Mouse (Mus musculus): ENCODE results near the gene Mcm5. TPM values are rescaled to one million over a fixed set of nuclear protein-coding genes. Genes with fewer than 3 reads are reported as not detected.

The Mcm5 gene
- 50.7 and 54.1 TPM in 2 replicates for polyA plus RNA-seq (2012; rRNA removed)

- under 1% methylated on average over 59 of the region's 59 CpGs for WGBS
- DNase-seq (ENCODE audit: low read depth, low spot score): peak; percentile 96
Measured at GRCm38 (mm10) chr8:75109236-75109967, at the start of gene Mcm5. Gene Mcm5, plus strand, starts transcription at chr8:75109569.

GRCm38 (mm10) chr8:75060022-75060421 lies 49.3 kb upstream of the Mcm5 start:
- whole genome bisulfite sequencing: 80% methylated on average over 6 of the region's 6 CpGs
- no peak for DNase-seq (ENCODE audit: low read depth, low spot score)

- WGBS: 80% methylated on average over 2 of the region's 2 CpGs
- no peak for DNase-seq (ENCODE audit: low read depth, low spot score)
Measured at GRCm38 (mm10) chr8:75060815-75061214, 48.6 kb upstream of the Mcm5 start.

- WGBS: 74% methylated on average over 3 of the region's 3 CpGs
Measured at GRCm38 (mm10) chr8:75063290-75063689, 46.1 kb upstream of the Mcm5 start.

GRCm38 (mm10) chr8:75064790-75065189 lies 44.6 kb upstream of the Mcm5 start:
- 86% methylated on average over 3 of the region's 3 CpGs for WGBS
- no peak for DNase-seq (ENCODE audit: low read depth, low spot score)

More at GRCm38 (mm10) chr8:75063290-75063689, 46.1 kb upstream of the Mcm5 start:
- no peak for DNase-seq (ENCODE audit: low read depth, low spot score)

GRCm38 (mm10) chr8:75067287-75067686 lies 42.1 kb upstream of the Mcm5 start:
- 74% methylated on average over 6 of the region's 6 CpGs for WGBS
- no peak for DNase-seq (ENCODE audit: low read depth, low spot score)

- WGBS: 89% methylated on average over 1 of the region's 1 CpGs
- no peak for DNase-seq (ENCODE audit: low read depth, low spot score)
Measured at GRCm38 (mm10) chr8:75070297-75070696, 39.1 kb upstream of the Mcm5 start.

- peak; percentile 56 for DNase-seq (ENCODE audit: low read depth, low spot score)
- WGBS: 19% methylated on average over 4 of the region's 4 CpGs
Measured at GRCm38 (mm10) chr8:75071627-75072346, 37.6 kb upstream of the Mcm5 start.

- WGBS: 67% methylated on average over 1 of the region's 1 CpGs
- no peak for DNase-seq (ENCODE audit: low read depth, low spot score)
Measured at GRCm38 (mm10) chr8:75074876-75075275, 34.5 kb upstream of the Mcm5 start.

- WGBS: 63% methylated on average over 1 of the region's 1 CpGs
- no peak for DNase-seq (ENCODE audit: low read depth, low spot score)
Measured at GRCm38 (mm10) chr8:75078215-75078614, 31.2 kb upstream of the Mcm5 start.

GRCm38 (mm10) chr8:75078851-75079250 lies 30.5 kb upstream of the Mcm5 start:
- 93% methylated on average over 9 of the region's 9 CpGs for WGBS
- no peak for DNase-seq (ENCODE audit: low read depth, low spot score)

- DNase-seq (ENCODE audit: low read depth, low spot score): no peak
- WGBS: 58% methylated on average over 9 of the region's 9 CpGs
Measured at GRCm38 (mm10) chr8:75081364-75082040, 27.9 kb upstream of the Mcm5 start.

GRCm38 (mm10) chr8:75082181-75082805 lies 27.1 kb upstream of the Mcm5 start:
- DNase-seq (ENCODE audit: low read depth, low spot score): no peak
- 69% methylated on average over 6 of the region's 6 CpGs for WGBS

GRCm38 (mm10) chr8:75083846-75084245 lies 25.5 kb upstream of the Mcm5 start:
- peak; percentile 74 for DNase-seq (ENCODE audit: low read depth, low spot score)
- 1% methylated on average over 17 of the region's 17 CpGs for WGBS

GRCm38 (mm10) chr8:75084382-75085064 lies 24.8 kb upstream of the Mcm5 start:
- WGBS: 71% methylated on average over 3 of the region's 3 CpGs
- DNase-seq (ENCODE audit: low read depth, low spot score): no peak

- DNase-seq (ENCODE audit: low read depth, low spot score): no peak
- WGBS: 83% methylated on average over 2 of the region's 2 CpGs
Measured at GRCm38 (mm10) chr8:75086002-75086401, 23.4 kb upstream of the Mcm5 start.

GRCm38 (mm10) chr8:75087127-75087526 lies 22.2 kb upstream of the Mcm5 start:
- no peak for DNase-seq (ENCODE audit: low read depth, low spot score)

- 5% methylated on average over 6 of the region's 6 CpGs for WGBS
- DNase-seq (ENCODE audit: low read depth, low spot score): peak; percentile 43
Measured at GRCm38 (mm10) chr8:75088989-75089881, 20.1 kb upstream of the Mcm5 start.

Data from large intestine, adult 2 months (tissue).